Mouse (Mus musculus): ENCODE measurements around the gene Rad51d. TPM values are rescaled to one million over a fixed set of nuclear protein-coding genes. Genes with fewer than 3 reads are reported as not detected.

The Rad51d gene
- total RNA-seq, 1 experiment = 9.1 TPM

DNA sequence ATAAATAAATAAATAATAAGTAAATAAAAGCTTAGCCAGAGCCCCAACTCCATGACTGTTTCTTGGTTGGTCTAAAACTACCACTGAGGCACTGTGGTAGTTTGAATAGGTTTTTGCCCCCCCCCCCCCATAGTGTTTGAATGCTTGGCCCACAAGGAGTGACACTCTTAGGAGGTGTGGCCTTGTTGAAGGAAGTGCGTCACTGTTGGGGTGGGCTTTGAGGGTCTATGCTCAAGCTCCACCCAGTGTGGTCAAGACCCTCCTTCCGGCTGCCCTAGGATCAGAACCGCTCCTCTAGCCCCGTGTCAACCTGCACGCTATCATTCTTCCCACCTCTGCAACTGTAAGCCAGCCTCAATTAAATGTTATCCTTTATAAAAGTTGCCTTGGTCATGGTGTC, 14.8 kb downstream of the Rad51d start:
- no peak for TF ChIP-seq ZC3H11A (IDR thresholded peaks at IDR 0.05; ENCODE audit: borderline replicate concordance, low read depth, low read length)
- no peak for TF ChIP-seq ZNF384 (IDR thresholded peaks at IDR 0.05; ENCODE audit: low read depth, low read length)
- no peak for TF ChIP-seq MAFK (IDR thresholded peaks at IDR 0.05; ENCODE audit: insufficient read depth, low read depth, low read length)
- TF ChIP-seq HCFC1 (IDR thresholded peaks at IDR 0.05; ENCODE audit: borderline replicate concordance, insufficient read depth, low read length) = no peak
- TF ChIP-seq CHD2 (IDR thresholded peaks at IDR 0.05; ENCODE audit: low read depth, low read length) = no peak
- no peak for DNase-seq (ENCODE audit: low read depth, low spot score)
- peaks cover 4% of the 10 kb centered on the region for H3K36me3 ChIP-seq (ENCODE audit: control insufficient read depth, insufficient read depth, low read length, poor library complexity, severe bottlenecking)
- peaks cover 0 to 2% of the 10 kb centered on the region in 2 experiments; a peak in 2 of 4 replicates for H3K4me1 ChIP-seq (ENCODE audit: control insufficient read depth in 2 of 2, insufficient read depth in 2 of 2, low read length in 2 of 2, poor library complexity in 1 of 2)
- H3K4me3 ChIP-seq (ENCODE audit: insufficient read depth in 1 of 2, low read depth in 1 of 2, low read length in 2 of 2, poor library complexity in 1 of 2, severe bottlenecking in 1 of 2) = peak overlapping the region; percentile 53 to 70
- H3K9ac ChIP-seq (ENCODE audit: insufficient read depth, low read depth, low read length, poor library complexity, severe bottlenecking) = peak overlapping the region; percentile 58; the same call in 1 of the 2 replicates
- H3K27ac ChIP-seq (ENCODE audit: insufficient read depth, low read depth, low read length, poor library complexity, severe bottlenecking) = no peak overlapping the region
- H3K9me3 ChIP-seq (ENCODE audit: control insufficient read depth, insufficient read depth, low read depth, low read length) = no peaks in the 10 kb centered on the region
- in situ Hi-C loops (cut with MboI; ENCODE audit: low sequenced_read_pairs in 2 of 2, unreplicated experiment in 2 of 2) = loop anchor here in 1 of 2 experiments (25.0 kb wide), 1 partner anchor 638 kb away; no protein-coding TSS in a partner anchor

DNA sequence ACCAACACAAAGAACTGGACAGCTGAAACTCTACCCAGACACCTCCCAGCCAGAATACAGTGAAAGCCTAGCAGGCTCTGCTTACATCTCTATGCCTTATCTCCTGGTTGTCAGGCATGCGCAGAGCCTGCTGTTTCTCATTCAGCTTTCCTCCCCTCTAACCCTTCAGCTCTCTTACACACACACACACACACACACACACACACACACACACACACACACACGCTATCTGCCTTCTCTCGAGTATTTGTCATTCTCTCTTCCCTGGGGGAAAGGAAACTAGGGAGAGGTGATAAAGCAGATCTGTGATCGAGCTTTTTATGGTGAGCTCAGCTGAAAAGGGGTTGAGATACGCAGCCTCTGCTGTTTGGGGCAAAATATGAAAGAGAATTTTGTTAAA, 15.5 kb downstream of the Rad51d start:
- Histone ChIP-seq H3K9ac (ENCODE audit: insufficient read depth, low read depth, low read length, poor library complexity, severe bottlenecking) (no peak overlapping the region), H3K4me3 (ENCODE audit: insufficient read depth in 1 of 2, low read depth in 1 of 2, low read length in 2 of 2, poor library complexity in 1 of 2, severe bottlenecking in 1 of 2) (no peak overlapping the region), H3K27ac (ENCODE audit: insufficient read depth, low read depth, low read length, poor library complexity, severe bottlenecking) (no peak overlapping the region), H3K9me3 (ENCODE audit: control insufficient read depth, insufficient read depth, low read depth, low read length) (no peaks in the 10 kb centered on the region), H3K4me1 (ENCODE audit: control insufficient read depth in 2 of 2, insufficient read depth in 2 of 2, low read length in 2 of 2, poor library complexity in 1 of 2) (peaks cover 1 to 2% of the 10 kb centered on the region in 2 experiments; a peak in 2 of 4 replicates), H3K36me3 (ENCODE audit: control insufficient read depth, insufficient read depth, low read length, poor library complexity, severe bottlenecking) (peaks cover 4% of the 10 kb centered on the region)
- DNase-seq (ENCODE audit: low read depth, low spot score) = no peak
- no peak for TF ChIP-seq ZC3H11A (IDR thresholded peaks at IDR 0.05; ENCODE audit: borderline replicate concordance, low read depth, low read length)
- no peak for TF ChIP-seq ZNF384 (IDR thresholded peaks at IDR 0.05; ENCODE audit: low read depth, low read length)
- TF ChIP-seq MAFK (IDR thresholded peaks at IDR 0.05; ENCODE audit: insufficient read depth, low read depth, low read length) = no peak
- no peak for TF ChIP-seq CHD2 (IDR thresholded peaks at IDR 0.05; ENCODE audit: low read depth, low read length)
- no peak for TF ChIP-seq HCFC1 (IDR thresholded peaks at IDR 0.05; ENCODE audit: borderline replicate concordance, insufficient read depth, low read length)
- in situ Hi-C loops (cut with MboI; ENCODE audit: low sequenced_read_pairs in 2 of 2, unreplicated experiment in 2 of 2) = loop anchor here in 1 of 2 experiments (25.0 kb wide), 1 partner anchor 638 kb away; no protein-coding TSS in a partner anchor

DNA sequence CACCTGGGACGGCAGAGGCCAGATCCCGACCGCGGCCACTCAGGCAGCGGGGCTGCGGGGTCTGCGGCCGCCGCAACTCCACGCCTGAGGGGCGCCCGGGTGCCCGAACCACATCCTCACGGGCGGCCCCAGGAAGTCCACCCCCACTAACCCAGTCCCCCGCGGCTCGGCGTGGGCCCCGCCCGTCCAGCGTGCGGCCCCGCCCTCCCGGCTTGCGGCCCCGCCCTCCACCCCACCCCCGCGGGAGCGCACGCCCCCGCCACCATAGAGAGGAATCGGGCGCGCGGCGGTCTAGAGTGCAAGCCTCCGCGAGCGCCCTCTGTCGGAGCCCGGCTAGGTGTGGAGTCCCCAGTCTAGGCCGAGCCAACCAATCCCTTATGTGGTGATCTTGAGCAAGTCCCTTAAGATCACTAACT, 19.4 kb downstream of the Rad51d start, which contains the start of gene Rffl:
Rffl (minus strand) TSS at position 180 of the 416 bp plus-strand sequence.
- in situ Hi-C loops (cut with MboI; ENCODE audit: low sequenced_read_pairs in 2 of 2, unreplicated experiment in 2 of 2) = no loop called here
- H3K4me3 ChIP-seq (ENCODE audit: insufficient read depth in 1 of 2, low read depth in 1 of 2, low read length in 2 of 2, poor library complexity in 1 of 2, severe bottlenecking in 1 of 2) = peak within 1 kb of the TSS; percentile 73 to 85
- H3K36me3 ChIP-seq (ENCODE audit: control insufficient read depth, insufficient read depth, low read length, poor library complexity, severe bottlenecking) = no peaks in the 10 kb centered on the region
- peak within 1 kb of the TSS; percentile 24; the same call in 1 of the 2 replicates for H3K27ac ChIP-seq (ENCODE audit: insufficient read depth, low read depth, low read length, poor library complexity, severe bottlenecking)
- TF ChIP-seq ZNF384 (IDR thresholded peaks at IDR 0.05; ENCODE audit: low read depth, low read length) (no peak), MAFK (IDR thresholded peaks at IDR 0.05; ENCODE audit: insufficient read depth, low read depth, low read length) (no peak), HCFC1 (IDR thresholded peaks at IDR 0.05; ENCODE audit: borderline replicate concordance, insufficient read depth, low read length) (peak; percentile 53; the same call in 1 of the 2 replicates), ZC3H11A (IDR thresholded peaks at IDR 0.05; ENCODE audit: borderline replicate concordance, low read depth, low read length) (no peak), CHD2 (IDR thresholded peaks at IDR 0.05; ENCODE audit: low read depth, low read length) (no peak)
- H3K4me1 ChIP-seq (ENCODE audit: control insufficient read depth in 2 of 2, insufficient read depth in 2 of 2, low read length in 2 of 2, poor library complexity in 1 of 2) = peaks cover 2 to 4% of the 10 kb centered on the region in 2 experiments; a peak in 2 of 4 replicates
- no peaks in the 10 kb centered on the region for H3K9me3 ChIP-seq (ENCODE audit: control insufficient read depth, insufficient read depth, low read depth, low read length)
- peak within 1 kb of the TSS; percentile 81 for H3K9ac ChIP-seq (ENCODE audit: insufficient read depth, low read depth, low read length, poor library complexity, severe bottlenecking)
- DNase-seq (ENCODE audit: low read depth, low spot score) = peak; percentile 94

DNA sequence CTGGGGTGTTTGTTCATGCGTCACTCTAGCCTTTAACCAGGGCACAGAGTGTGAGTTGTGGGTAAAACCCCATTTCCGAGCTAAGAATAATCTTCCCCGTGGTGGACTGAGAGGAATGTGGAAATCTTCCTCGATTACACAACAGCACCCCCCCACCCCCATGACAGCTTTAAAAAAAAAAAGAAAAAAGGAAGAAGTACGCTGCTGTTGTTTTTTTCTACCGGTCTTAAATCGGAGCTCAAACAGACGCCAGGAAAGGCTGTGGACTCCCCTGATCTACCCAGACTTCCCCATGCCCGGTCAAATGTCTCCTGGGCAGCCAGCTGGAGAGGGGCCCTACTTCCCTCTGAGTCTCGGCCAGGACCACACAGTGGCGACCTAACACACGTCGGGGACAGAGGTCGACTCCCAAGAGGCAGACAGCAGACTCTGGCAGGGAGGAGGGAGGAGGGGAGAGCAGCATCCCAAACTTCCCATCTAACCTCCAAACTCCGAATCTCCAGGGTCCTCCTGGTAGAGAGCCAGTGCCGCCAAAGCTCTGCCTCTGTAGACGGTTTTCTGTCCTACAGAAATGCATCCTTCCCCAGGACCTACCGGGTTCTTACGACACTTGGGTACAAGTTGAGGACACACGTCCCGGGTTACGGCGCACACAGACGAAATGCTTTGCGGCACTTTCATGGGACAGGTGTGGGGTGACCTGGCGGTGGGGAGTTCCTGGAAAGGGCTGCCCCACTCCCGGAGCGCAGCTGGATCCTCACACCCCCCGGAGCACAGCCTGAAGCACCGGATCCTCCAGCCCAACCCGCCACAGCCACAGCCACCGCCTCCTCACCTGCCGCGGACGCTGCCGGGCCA, 20.0 kb downstream of the Rad51d start:
- H3K4me1 ChIP-seq (ENCODE audit: control insufficient read depth in 2 of 2, insufficient read depth in 2 of 2, low read length in 2 of 2, poor library complexity in 1 of 2) = peaks cover 2 to 4% of the 10 kb centered on the region in 2 experiments; a peak in 1 of 4 replicates
- DNase-seq (ENCODE audit: low read depth, low spot score) = no peak
- H3K27ac ChIP-seq (ENCODE audit: insufficient read depth, low read depth, low read length, poor library complexity, severe bottlenecking) = peak overlapping the region; percentile 24; the same call in 1 of the 2 replicates
- H3K4me3 ChIP-seq (ENCODE audit: insufficient read depth in 1 of 2, low read depth in 1 of 2, low read length in 2 of 2, poor library complexity in 1 of 2, severe bottlenecking in 1 of 2) = peak overlapping the region; percentile 73 to 85
- no peaks in the 10 kb centered on the region for H3K36me3 ChIP-seq (ENCODE audit: control insufficient read depth, insufficient read depth, low read length, poor library complexity, severe bottlenecking)
- peak overlapping the region; percentile 81 for H3K9ac ChIP-seq (ENCODE audit: insufficient read depth, low read depth, low read length, poor library complexity, severe bottlenecking)
- TF ChIP-seq CHD2 (IDR thresholded peaks at IDR 0.05; ENCODE audit: low read depth, low read length) (no peak), HCFC1 (IDR thresholded peaks at IDR 0.05; ENCODE audit: borderline replicate concordance, insufficient read depth, low read length) (no peak), MAFK (IDR thresholded peaks at IDR 0.05; ENCODE audit: insufficient read depth, low read depth, low read length) (no peak), ZC3H11A (IDR thresholded peaks at IDR 0.05; ENCODE audit: borderline replicate concordance, low read depth, low read length) (no peak), ZNF384 (IDR thresholded peaks at IDR 0.05; ENCODE audit: low read depth, low read length) (peak; percentile 49; the same call in 1 of the 2 replicates)
- no peaks in the 10 kb centered on the region for H3K9me3 ChIP-seq (ENCODE audit: control insufficient read depth, insufficient read depth, low read depth, low read length)
- in situ Hi-C loops (cut with MboI; ENCODE audit: low sequenced_read_pairs in 2 of 2, unreplicated experiment in 2 of 2) = no loop called here

Data from ES-E14 (cell line).